ENCODE assay signal across 13 mouse cellular contexts in the genomic region with DNA sequence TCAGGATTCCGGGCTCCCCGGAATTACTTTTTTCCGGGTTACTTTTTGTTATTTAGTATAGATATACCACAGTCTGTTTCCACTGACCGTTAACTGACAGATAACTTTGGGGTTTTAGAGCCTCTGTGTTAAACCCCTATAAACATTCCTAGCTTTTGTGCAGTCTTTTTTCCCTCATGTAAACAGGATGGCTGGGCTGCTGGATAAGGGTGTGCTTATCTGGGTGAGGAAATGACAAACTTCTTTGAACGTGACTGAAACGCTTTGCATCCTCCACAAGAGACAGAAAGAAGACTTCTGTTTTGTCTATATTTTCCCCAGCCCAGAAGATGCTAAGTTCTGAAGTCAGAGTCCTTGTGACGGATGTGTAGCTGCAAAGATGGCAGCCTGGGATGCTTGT. TPM values are rescaled to one million over a fixed set of nuclear protein-coding genes. Genes with fewer than 3 reads are reported as not detected.
A peak's percentile ranks its signal among the peaks of the same experiment; 100 is the strongest.
DNase-seq lines count a peak whose midpoint lies in the region; ATAC-seq and TF ChIP-seq lines count a peak whose summit lies in the region.
"Had no signal": no experiment of that assay in that cellular context is flagged by ENCODE, and none has a peak within 500 bp of the region (broad histone marks: within the 10 kb centered on the region; RNA-seq: fewer than 3 reads in every experiment).

No protein-coding gene starts in this region.

- H3K36me3 ChIP-seq in heart, postnatal 0 days (replicated peaks; ENCODE audit: control insufficient read depth, insufficient read depth, low read length), result no peaks in the 10 kb centered on the region
- no peaks in the 10 kb centered on the region for H3K36me3 ChIP-seq in limb, embryonic 11.5 days (ENCODE audit: control insufficient read depth, insufficient read depth, low read length)
- H3K36me3 ChIP-seq in lung, embryonic 14.5 days (ENCODE audit: insufficient read depth), result no peaks in the 10 kb centered on the region
- H3K36me3 ChIP-seq: forebrain, embryonic 10.5 days had no signal

- peak overlapping the region; percentile 58 for H3K27ac ChIP-seq in heart, postnatal 0 days (ENCODE audit: low read depth)
- peak overlapping the region; percentile 98 for H3K27ac ChIP-seq in limb, embryonic 11.5 days (replicated peaks; ENCODE audit: low read depth, low read length)
- peak overlapping the region; percentile 51; the same call in 1 of the 2 replicates for H3K27ac ChIP-seq in lung, embryonic 14.5 days (ENCODE audit: low read depth)
- H3K27ac ChIP-seq: forebrain, embryonic 10.5 days; hindbrain, embryonic 14.5 days had no signal

- no peak overlapping the region for H3K4me2 ChIP-seq in heart, postnatal 0 days (ENCODE audit: low read depth, low read length)
- no peak overlapping the region for H3K4me2 ChIP-seq in limb, embryonic 11.5 days (ENCODE audit: low read depth, severe bottlenecking)
- H3K4me2 ChIP-seq in lung, embryonic 14.5 days, result no peak overlapping the region
- H3K4me2 ChIP-seq: hindbrain, embryonic 14.5 days had no signal

- no peak overlapping the region for H3K9ac ChIP-seq in heart, postnatal 0 days (replicated peaks; ENCODE audit: low read depth, low read length)
- H3K9ac ChIP-seq in limb, embryonic 11.5 days (ENCODE audit: low read length), result no peak overlapping the region
- H3K9ac ChIP-seq in lung, embryonic 14.5 days, result no peak overlapping the region
- H3K9ac ChIP-seq: hindbrain, embryonic 14.5 days had no signal

- intact Hi-C loops in heart, postnatal 25 days (cut with DNase I), result no loop called here

- H3K27me3 ChIP-seq in heart, postnatal 0 days (ENCODE audit: control insufficient read depth, insufficient read depth, low read length), result no peaks in the 10 kb centered on the region
- no peaks in the 10 kb centered on the region for H3K27me3 ChIP-seq in limb, embryonic 11.5 days (ENCODE audit: control insufficient read depth, insufficient read depth, low read length)
- no peaks in the 10 kb centered on the region for H3K27me3 ChIP-seq in lung, embryonic 14.5 days (ENCODE audit: insufficient read depth, low read length)
- H3K27me3 ChIP-seq: CH12.LX had no signal

- 56% methylated on average over 7 of the region's 7 CpGs for WGBS in heart, postnatal 0 days
- WGBS in limb, embryonic 11.5 days, result 41% methylated on average over 7 of the region's 7 CpGs
- 27% methylated on average over 7 of the region's 7 CpGs for WGBS in lung, embryonic 14.5 days

- H3K9me3 ChIP-seq in heart, postnatal 0 days (replicated peaks; ENCODE audit: control insufficient read depth, low read length), result no peaks in the 10 kb centered on the region
- no peaks in the 10 kb centered on the region for H3K9me3 ChIP-seq in limb, embryonic 11.5 days (ENCODE audit: control insufficient read depth, low read length)
- H3K9me3 ChIP-seq in lung, embryonic 14.5 days (ENCODE audit: low read depth, low read length), result no peaks in the 10 kb centered on the region
- H3K9me3 ChIP-seq: forebrain, embryonic 10.5 days had no signal

- no peak for ATAC-seq in heart, postnatal 0 days (ENCODE audit: insufficient read depth, low read depth)
- ATAC-seq in limb, embryonic 11.5 days (ENCODE audit: insufficient number of reproducible peaks, low FRiP score, low TSS enrichment, low read depth), result no peak
- peak; percentile 42 for ATAC-seq in lung, embryonic 14.5 days (ENCODE audit: insufficient read depth)
- ATAC-seq in CD4-positive, CD25-positive, alpha-beta regulatory T cell, adult 4 months, result no peak

- TF ChIP-seq CTCF in heart, postnatal 0 days (IDR thresholded peaks at IDR 0.05; ENCODE audit: low read depth), result no peak
- TF ChIP-seq CTCF in lung, embryonic 14.5 days (IDR thresholded peaks at IDR 0.05; ENCODE audit: low read depth), result no peak

- DNase-seq in heart, postnatal 0 days (ENCODE audit: low spot score), result peak; percentile 48
- no peak for DNase-seq in heart, postnatal 25 days (ENCODE audit: low spot score)
- peak; percentile 93 for DNase-seq in MEL-GATA-1-ER (ENCODE audit: extremely low read depth, low read depth)
- DNase-seq in limb, embryonic 11.5 days (ENCODE audit: low spot score), result no peak
- DNase-seq in lung, embryonic 14.5 days, result peak; percentile 81
- no peak for DNase-seq in embryo, embryonic 10 days (ENCODE audit: low spot score)
- DNase-seq in right cerebral cortex, postnatal 4 days, result no peak
- DNase-seq: adrenal gland, postnatal 36 days; kidney, postnatal 25 days had no signal

- H3K4me1 ChIP-seq in heart, postnatal 0 days (ENCODE audit: control insufficient read depth, insufficient read depth), result peaks cover 6% of the 10 kb centered on the region; the same call in 1 of the 2 replicates
- H3K4me1 ChIP-seq in limb, embryonic 11.5 days (ENCODE audit: control insufficient read depth, insufficient read depth, low read length), result peaks cover 28% of the 10 kb centered on the region
- peaks cover 6% of the 10 kb centered on the region; the same call in 1 of the 2 replicates for H3K4me1 ChIP-seq in lung, embryonic 14.5 days (ENCODE audit: insufficient read depth)

- H3K4me3 ChIP-seq in heart, postnatal 0 days (ENCODE audit: low read depth, low read length), result no peak overlapping the region
- no peak overlapping the region for H3K4me3 ChIP-seq in limb, embryonic 11.5 days (ENCODE audit: low read depth, low read length)
- H3K4me3 ChIP-seq in lung, embryonic 14.5 days (ENCODE audit: low read depth, low read length), result no peak overlapping the region
- H3K4me3 ChIP-seq: forebrain, embryonic 10.5 days had no signal

- TF ChIP-seq EP300 in heart, postnatal 0 days (IDR thresholded peaks at IDR 0.05; ENCODE audit: low read depth), result peak; percentile 47; the same call in 1 of the 2 replicates

RNA-seq across cellular contexts. Expression of a gene that starts 10.9 kb away (rescaled TPM):
- total RNA-seq in heart, postnatal 0 days (2014; rRNA removed; ENCODE audit: low replicate concordance), result 717 and 1,330 TPM in 2 replicates
- polyA plus RNA-seq in heart, postnatal 0 days (2015; fragmentation: Nextera tagmentation; extraction: Ambion mirVana), result 664 and 669 TPM in 2 replicates
- 10 to 100 TPM; 12.3 to 15.2 TPM for total RNA-seq in heart, postnatal 25 days (2021)
- 2,834 and 2,987 TPM in 2 replicates for polyA plus RNA-seq in limb, embryonic 11.5 days (2014; fragmentation: Nextera tagmentation; extraction: Ambion mirVana)
- 1,596 and 1,677 TPM in 2 replicates for polyA plus RNA-seq in lung, embryonic 14.5 days (2014; fragmentation: Nextera tagmentation; extraction: Ambion mirVana)
- 1 to 10 TPM; 1.2 to 1.6 TPM for polyA plus RNA-seq in CD4-positive, CD25-positive, alpha-beta regulatory T cell, adult 4 months (2017; shearing (Covaris generic))

RNA-seq across cellular contexts. Expression of a gene that starts 18.9 kb away (rescaled TPM):
- total RNA-seq in heart, postnatal 0 days (2014; rRNA removed; ENCODE audit: low replicate concordance), result 1.7 and 4.7 TPM in 2 replicates
- polyA plus RNA-seq in heart, postnatal 0 days (2015; fragmentation: Nextera tagmentation; extraction: Ambion mirVana), result 5.7 and 7.5 TPM in 2 replicates
- 1 to 10 TPM; 1.9 to 3.1 TPM for total RNA-seq in heart, postnatal 25 days (2021)
- 43.2 and 48.9 TPM in 2 replicates for polyA plus RNA-seq in limb, embryonic 11.5 days (2014; fragmentation: Nextera tagmentation; extraction: Ambion mirVana)
- 11.6 and 12.8 TPM in 2 replicates for polyA plus RNA-seq in lung, embryonic 14.5 days (2014; fragmentation: Nextera tagmentation; extraction: Ambion mirVana)
- polyA plus RNA-seq in CD4-positive, CD25-positive, alpha-beta regulatory T cell, adult 4 months (2017; shearing (Covaris generic)), result 10 to 100 TPM; 11.3 to 12.6 TPM

Comparison
In these comparisons a context has a peak if more than half of its experiments do, and no peak if none do; other contexts are left out.
1. DNase-seq: peak in heart, postnatal 0 days (single experiment), MEL-GATA-1-ER (single experiment) and lung, embryonic 14.5 days (single experiment); none in heart, postnatal 25 days (single experiment), limb, embryonic 11.5 days (single experiment), embryo, embryonic 10 days (single experiment) and right cerebral cortex, postnatal 4 days (single experiment).
2. RNA of a gene that starts 10.9 kb away (polyA plus RNA-seq): 2,834 to 2,987 TPM in limb, embryonic 11.5 days, 1,596 to 1,677 TPM in lung, embryonic 14.5 days and 664 to 669 TPM in heart, postnatal 0 days; 1.2 to 1.6 TPM in CD4-positive, CD25-positive, alpha-beta regulatory T cell, adult 4 months; every median in the first group is over 100 times any median in the second.
3. Peak in every context shown above with its lines, with median percentiles within 50 percentile points of each other: H3K27ac ChIP-seq.